Mouse (Mus musculus): Measurements from ENCODE around the gene Trim37.

GRCm38 (mm10) chr11:87110172-87110909, 16.5 kb upstream of the Trim37 start:
- TF ChIP-seq CTCF (IDR thresholded peaks at IDR 0.05; ENCODE audit: low read depth, low read length) (no peak), POLR2A (IDR thresholded peaks at IDR 0.05; ENCODE audit: insufficient read depth, low read length) (no peak), EP300 (IDR thresholded peaks at IDR 0.05; ENCODE audit: insufficient read depth, low read depth, low read length) (no peak)

All from ES-Bruce4 (cell line).